Mouse (Mus musculus) liver, embryonic 14.5 days (tissue): Measurements from ENCODE around the gene Ren1. TPM values are rescaled to one million over a fixed set of nuclear protein-coding genes. Genes with fewer than 3 reads are reported as not detected.

Experiments used
- ATAC-seq: fragments of 200-750 bp; cut with Nextera tagmentation; 2 replicates; pipeline ENCODE4 v1.8.0; 2017; ENCODE audit warnings: moderate number of reproducible peaks, mild to moderate bottlenecking, moderate library complexity; ENCODE audit not compliant: insufficient read depth
- DNase-seq, 3 experiments: peaks; one replicate each; pipeline ENCODE4 v3.0.0-alpha.2; 2012 to 2013; ENCODE audit warnings: low read depth in 3 of 3, low spot score in 3 of 3
- H3K27ac ChIP-seq: fragments of 300-500 bp; sonication (generic); 2 replicates; pipeline ENCODE4 v1.5.1; 2014; ENCODE audit warnings: moderate library complexity, mild to moderate bottlenecking, control low read depth, inconsistent platforms
- H3K27me3 ChIP-seq: fragments of 300-500 bp; sonication (generic); 2 replicates; pipeline ENCODE4 v1.6.1; 2014; ENCODE audit warnings: mild to moderate bottlenecking, low read length, moderate library complexity; ENCODE audit not compliant: control insufficient read depth, insufficient read depth
- H3K36me3 ChIP-seq: fragments of 300-500 bp; sonication (generic); replicated peaks from 2 replicates; pipeline ENCODE4 v1.6.1; 2014; ENCODE audit warnings: low read depth; ENCODE audit not compliant: control insufficient read depth, insufficient read depth
- H3K4me1 ChIP-seq, 2 experiments: fragments of 200-500 bp in 1 of 2; fragments of 300-500 bp in 1 of 2; sonication (generic) in 1 of 2; replicated peaks; 2 replicates each; pipeline ENCODE4 v1.6.1; 2012 to 2014; ENCODE audit warnings: antibody characterized with exemption in 1 of 2, inconsistent platforms in 1 of 2, low read length in 1 of 2; ENCODE audit not compliant: control insufficient read depth in 2 of 2, insufficient read depth in 2 of 2
- H3K4me2 ChIP-seq: fragments of 300-500 bp; sonication (generic); 2 replicates; pipeline ENCODE4 v1.6.1; 2014; ENCODE audit warnings: low read depth, mild to moderate bottlenecking, control low read depth, moderate library complexity
- H3K4me3 ChIP-seq, 2 experiments: fragments of 200-500 bp in 1 of 2; fragments of 300-500 bp in 1 of 2; sonication (generic) in 1 of 2; 2 replicates each; pipeline ENCODE4 v1.5.1; 2012 to 2014; ENCODE audit warnings: low read depth in 2 of 2, low read length in 2 of 2, mild to moderate bottlenecking in 2 of 2, control low read depth in 1 of 2, inconsistent platforms in 1 of 2, moderate library complexity in 1 of 2; ENCODE audit not compliant: insufficient read depth in 1 of 2
- H3K9ac ChIP-seq: fragments of 300-500 bp; sonication (generic); replicated peaks from 2 replicates; pipeline ENCODE4 v1.6.1; 2014; ENCODE audit warnings: mild to moderate bottlenecking, control low read depth, moderate library complexity
- H3K9me3 ChIP-seq: fragments of 300-500 bp; sonication (generic); 2 replicates; pipeline ENCODE4 v1.6.1; 2016; ENCODE audit warnings: low read length, mixed read lengths; ENCODE audit not compliant: control insufficient read depth
- CTCF ChIP-seq: IDR thresholded peaks from 2 replicates; pipeline ENCODE4 v1.5.1; 2016; ENCODE audit warnings: antibody characterized with exemption, low read depth, control low read depth
- EP300 ChIP-seq: IDR thresholded peaks from 2 replicates; pipeline ENCODE4 v1.6.1; 2016; ENCODE audit warnings: antibody characterized with exemption, low read depth
- WGBS: fragments of 180-500 bp; shearing (Covaris S2); extraction: QIAGEN DNeasy Blood & Tissue Kit; methylation state at CpG from one replicate; pipeline ENCODE4 v1.1.7; 2014; ENCODE audit not compliant: insufficient replicate concordance; 5-methylcytosine and 5-hydroxymethylcytosine counted together
- polyA plus RNA-seq, 2 experiments: library from polyadenylated mRNA; depleted of rRNA in 1 of 2; stranded (reverse) in 1 of 2; unstranded in 1 of 2; fragments of >200 nt; fragmentation: Nextera tagmentation in 1 of 2; extraction: Ambion mirVana in 1 of 2; gene quantifications; 2 replicates each; pipeline versions ENCODE4 v1.2.1 to v1.2.3; 2012 to 2014

The Ren1 gene
- 0.41 and 0.50 TPM in 2 replicates for polyA plus RNA-seq (2012; rRNA removed)
- 0.57 and 0.90 TPM in 2 replicates for polyA plus RNA-seq (2014; fragmentation: Nextera tagmentation; extraction: Ambion mirVana)

DNA sequence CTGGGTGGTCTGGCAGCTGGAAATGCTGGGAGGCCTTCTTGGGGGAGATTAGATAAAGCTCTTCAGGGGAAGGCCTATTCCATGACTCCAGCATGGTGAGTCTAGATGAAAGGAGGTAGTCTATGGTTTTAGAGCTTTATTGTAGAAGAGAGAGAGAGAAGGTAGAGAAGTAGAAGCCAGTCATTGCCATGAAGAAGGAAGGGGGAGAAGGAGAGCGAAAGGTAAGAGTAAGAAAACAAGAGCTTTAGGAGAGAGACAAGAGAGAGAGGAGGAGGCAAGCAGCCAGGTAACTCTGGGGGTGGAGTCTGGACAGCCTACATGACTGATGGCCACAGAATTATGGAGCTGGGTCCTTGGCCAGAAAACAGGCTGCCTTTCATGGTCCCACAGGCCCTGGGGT lies at the start of gene Ren1:
Ren1 (plus strand) TSS at position 301 of the 400 bp plus-strand sequence.
- TF ChIP-seq EP300 (no peak), CTCF (no peak)
- ATAC-seq: no peak
- WGBS: 50% methylated on average over 1 of the region's 1 CpGs

GRCm38 (mm10) chr1:133302540-133302939 lies 47.8 kb upstream of the Ren1 start:
- no peak for ATAC-seq
- no peak overlapping the region for H3K27ac ChIP-seq

More for the DNA sequence above, at the start of gene Ren1:
- no peaks in the 10 kb centered on the region for H3K36me3 ChIP-seq
- no peak within 1 kb of the TSS for H3K9ac ChIP-seq
- H3K9me3 ChIP-seq: no peaks in the 10 kb centered on the region
- H3K27me3 ChIP-seq: no peaks in the 10 kb centered on the region
- H3K4me1 ChIP-seq: peaks cover 0 to 7% of the 10 kb centered on the region in 2 experiments; a peak in 2 of 4 replicates
- DNase-seq: no peak
- H3K4me2 ChIP-seq: no peak within 1 kb of the TSS
- H3K27ac ChIP-seq: no peak within 1 kb of the TSS
- H3K4me3 ChIP-seq: no peak within 1 kb of the TSS

DNA sequence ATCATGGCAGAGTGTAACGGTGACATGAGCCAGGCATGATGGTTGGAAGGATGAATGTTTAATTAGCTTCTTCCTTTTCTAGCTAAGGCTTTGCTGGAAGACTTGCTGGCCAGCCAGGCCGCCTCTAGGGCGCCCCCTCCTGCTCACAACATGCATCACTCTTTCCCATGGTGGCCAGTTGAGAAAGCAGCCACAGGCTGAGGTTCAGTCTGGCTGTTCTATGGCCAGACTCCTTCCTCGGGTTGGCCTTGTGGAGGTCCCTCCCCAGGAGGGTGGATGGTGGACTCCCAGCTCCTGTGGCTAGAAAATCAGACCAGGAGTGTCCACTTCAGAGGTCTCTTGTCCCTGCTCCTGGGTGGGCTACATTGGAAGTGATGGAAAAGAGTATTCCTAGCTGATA lies 43.5 kb upstream of the Ren1 start:
- Histone ChIP-seq H3K4me2 (no peak overlapping the region), H3K4me1 (no peaks in the 10 kb centered on the region; a peak in 1 of 4 replicates), H3K27ac (no peak overlapping the region), H3K9ac (no peak overlapping the region), H3K9me3 (no peaks in the 10 kb centered on the region), H3K27me3 (no peaks in the 10 kb centered on the region), H3K4me3 (no peak overlapping the region), H3K36me3 (no peaks in the 10 kb centered on the region)
- TF ChIP-seq EP300 (no peak), CTCF (peak; percentile 89)
- ATAC-seq (no peak), DNase-seq (peak in 1 of 3 experiments; percentile 11)
- 8% methylated on average over 4 of the region's 4 CpGs for WGBS

More at GRCm38 (mm10) chr1:133302540-133302939, 47.8 kb upstream of the Ren1 start:
- 29% methylated on average over 3 of the region's 3 CpGs for WGBS
- no peaks in the 10 kb centered on the region for H3K36me3 ChIP-seq
- TF ChIP-seq EP300: no peak
- TF ChIP-seq CTCF: no peak
- no peak overlapping the region for H3K4me3 ChIP-seq
- no peaks in the 10 kb centered on the region for H3K9me3 ChIP-seq
- peak in 1 of 3 experiments; percentile 11 for DNase-seq
- no peaks in the 10 kb centered on the region; a peak in 1 of 4 replicates for H3K4me1 ChIP-seq
- H3K4me2 ChIP-seq: no peak overlapping the region
- no peak overlapping the region for H3K9ac ChIP-seq
- H3K27me3 ChIP-seq: no peaks in the 10 kb centered on the region; the same call in 1 of the 2 replicates

DNA sequence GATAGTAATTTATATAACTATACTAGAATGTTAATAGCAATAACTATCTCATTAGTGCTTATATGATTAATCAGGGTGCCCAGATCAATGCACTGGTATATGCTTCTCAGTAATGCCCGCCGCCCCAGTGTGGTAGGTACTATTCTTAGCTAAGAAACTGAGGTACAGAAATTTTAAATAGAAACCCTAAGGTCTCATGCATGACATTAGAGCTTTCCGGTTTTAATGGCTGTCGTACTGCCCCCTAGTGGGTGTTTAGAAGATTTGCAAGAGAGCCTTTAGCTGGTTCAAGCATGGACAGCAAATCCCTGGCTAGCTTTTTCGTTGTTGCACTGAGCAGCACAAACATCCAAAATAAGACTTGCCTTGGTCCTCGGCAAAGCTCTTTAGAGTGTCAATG lies 43.0 kb upstream of the Ren1 start:
- DNase-seq (peak; percentile 28 to 37 (median 36)), ATAC-seq (no peak)
- Histone ChIP-seq H3K4me1 (no peaks in the 10 kb centered on the region), H3K9ac (no peak overlapping the region), H3K9me3 (no peaks in the 10 kb centered on the region), H3K4me3 (no peak overlapping the region), H3K4me2 (no peak overlapping the region), H3K36me3 (no peaks in the 10 kb centered on the region), H3K27ac (no peak overlapping the region), H3K27me3 (no peaks in the 10 kb centered on the region)
- WGBS: 10% methylated on average over 6 of the region's 6 CpGs
- peak; percentile 69 for TF ChIP-seq CTCF
- TF ChIP-seq EP300: no peak

- H3K27me3 ChIP-seq: no peaks in the 10 kb centered on the region
- no peaks in the 10 kb centered on the region for H3K36me3 ChIP-seq
- peak; percentile 7 to 34 (median 28) for DNase-seq
- H3K4me1 ChIP-seq: no peaks in the 10 kb centered on the region
- H3K27ac ChIP-seq: no peak within 1 kb of the TSS
- ATAC-seq: peak; percentile 68
- peak within 1 kb of the TSS; percentile 42 for H3K4me2 ChIP-seq
- no peak within 1 kb of the TSS for H3K9ac ChIP-seq
- 50% methylated on average over 14 of the region's 14 CpGs for WGBS
- H3K9me3 ChIP-seq: no peaks in the 10 kb centered on the region
- no peak for TF ChIP-seq EP300
- TF ChIP-seq CTCF: no peak
- peak within 1 kb of the TSS; percentile 18 to 28 for H3K4me3 ChIP-seq
Measured at GRCm38 (mm10) chr1:133309652-133310267, 40.5 kb upstream of the Ren1 start, which contains the start of gene Golt1a. Gene Golt1a (plus strand): TSS chr1:133309800.
